Mouse (Mus musculus): ENCODE data around the gene Tmem213. TPM values are rescaled to one million over a fixed set of nuclear protein-coding genes. Genes with fewer than 3 reads are reported as not detected.

The Tmem213 gene
- polyA plus RNA-seq, 1 experiment from 2014 or later: not detected

DNA sequence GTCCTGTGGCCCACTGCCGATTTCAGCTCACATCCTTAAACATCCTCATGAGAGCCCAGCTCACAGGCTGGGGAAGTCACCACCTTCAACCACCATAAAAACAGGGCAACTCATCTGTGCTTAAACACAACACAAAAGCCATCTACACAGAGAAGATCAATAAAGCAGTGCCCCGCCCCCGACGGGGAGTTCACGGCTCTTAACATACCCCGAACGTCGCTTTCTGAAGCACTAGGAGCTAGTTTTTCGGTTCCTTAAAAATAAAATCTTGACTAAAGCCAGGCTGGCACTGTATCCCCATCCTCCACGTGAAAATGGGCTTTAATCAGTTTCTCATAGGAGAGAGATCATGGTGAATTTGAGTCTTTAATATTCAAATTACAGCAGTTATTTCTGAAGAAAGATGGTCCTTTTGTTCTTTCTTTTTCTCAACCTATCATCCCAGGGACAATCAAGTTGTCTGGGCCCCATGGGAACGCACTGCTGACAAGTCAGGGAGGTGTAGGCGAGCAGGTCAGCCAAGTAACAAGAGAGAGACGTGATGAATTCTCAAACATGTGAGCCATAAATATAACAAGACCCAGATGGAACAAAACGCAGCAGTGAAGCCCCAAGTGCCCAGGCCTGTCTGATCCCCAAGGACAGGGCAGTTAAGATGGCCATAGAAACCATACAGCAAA is 53.9 kb downstream of the Tmem213 start:
- peak overlapping the region; percentile 20 for H3K27ac ChIP-seq
- 25% methylated on average over 14 of the region's 14 CpGs for WGBS

DNA sequence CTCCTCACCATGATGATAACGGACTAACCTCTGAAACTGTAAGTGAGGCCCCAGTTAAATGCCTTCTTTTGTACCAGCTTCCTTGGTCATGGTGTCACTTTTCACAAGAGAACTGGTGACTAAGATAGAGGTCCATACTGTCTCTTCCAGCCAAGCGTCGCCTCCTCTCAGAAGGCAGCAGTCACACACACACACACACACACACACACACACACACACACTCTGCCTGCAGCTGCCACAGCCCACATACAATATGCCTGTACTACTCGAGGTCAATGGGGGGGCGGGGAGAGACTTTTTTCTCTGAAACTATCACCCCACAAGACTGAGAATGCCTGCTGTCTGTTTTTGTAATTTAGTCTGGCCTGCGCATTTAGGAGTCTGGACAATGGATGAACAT is 55.6 kb downstream of the Tmem213 start:
- no peaks in the 10 kb centered on the region for H3K27me3 ChIP-seq
- no peak overlapping the region for H3K4me3 ChIP-seq
- H3K9ac ChIP-seq: no peak overlapping the region
- 86% methylated on average over 6 of the region's 6 CpGs for WGBS
- ATAC-seq (ENCODE audit: low FRiP score): no peak
- H3K27ac ChIP-seq: no peak overlapping the region
- H3K4me2 ChIP-seq: no peak overlapping the region
- no peaks in the 10 kb centered on the region for H3K9me3 ChIP-seq
- H3K36me3 ChIP-seq: peaks cover 60% of the 10 kb centered on the region
- H3K4me1 ChIP-seq (replicated peaks): peaks cover 26% of the 10 kb centered on the region

More for the DNA sequence above, 53.9 kb downstream of the Tmem213 start:
- Histone ChIP-seq H3K4me2 (no peak overlapping the region), H3K9me3 (no peaks in the 10 kb centered on the region), H3K9ac (no peak overlapping the region), H3K36me3 (peaks cover 43% of the 10 kb centered on the region), H3K27me3 (no peaks in the 10 kb centered on the region), H3K4me3 (no peak overlapping the region), H3K4me1 (replicated peaks) (peaks cover 39% of the 10 kb centered on the region)
- no peak for ATAC-seq (ENCODE audit: low FRiP score)

DNA sequence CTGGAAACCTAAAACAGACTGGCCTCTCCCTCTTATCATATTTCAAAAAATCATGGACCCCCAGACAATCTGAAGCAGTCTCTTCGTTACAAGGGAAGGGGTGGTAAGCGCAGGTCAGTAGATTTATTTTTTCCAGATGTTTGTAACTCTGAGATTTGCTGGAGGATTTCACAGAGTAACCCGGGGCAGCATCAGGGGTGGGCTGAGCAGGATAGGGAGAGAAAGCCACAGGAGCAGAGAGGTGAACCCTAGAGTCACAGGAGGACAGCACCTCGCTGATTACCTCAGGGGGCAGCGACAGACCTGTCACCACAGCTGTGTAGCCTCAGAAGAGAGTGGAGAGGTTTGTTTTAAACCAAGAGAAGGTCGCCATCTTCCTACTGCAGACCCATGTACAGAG is 56.3 kb downstream of the Tmem213 start:
- Histone ChIP-seq H3K4me3 (no peak overlapping the region), H3K36me3 (peaks cover 67% of the 10 kb centered on the region), H3K4me1 (replicated peaks) (peaks cover 25% of the 10 kb centered on the region), H3K27ac (peak overlapping the region; percentile 70), H3K9me3 (no peaks in the 10 kb centered on the region), H3K4me2 (no peak overlapping the region), H3K27me3 (no peaks in the 10 kb centered on the region), H3K9ac (peak overlapping the region; percentile 51; the same call in 1 of the 2 replicates)
- WGBS: 82% methylated on average over 6 of the region's 6 CpGs
- no peak for ATAC-seq (ENCODE audit: low FRiP score)

Other genes starting within 250 kb of the Tmem213 start
- 21.6 and 22.5 TPM in 2 replicates for gene Trim24, start 238.4 kb upstream of the Tmem213 start, polyA plus RNA-seq (2015; fragmentation: Nextera tagmentation; extraction: Ambion mirVana)
- gene Svopl, start 62.3 kb upstream of the Tmem213 start, polyA plus RNA-seq (2015; fragmentation: Nextera tagmentation; extraction: Ambion mirVana): 1.5 and 3.1 TPM in 2 replicates
- gene Atp6v0a4, start 15.3 kb downstream of the Tmem213 start, polyA plus RNA-seq (2015; fragmentation: Nextera tagmentation; extraction: Ambion mirVana): 0.18 and 0.34 TPM in 2 replicates
- 13.4 and 14.0 TPM in 2 replicates for gene D630045J12Rik, start 144.8 kb downstream of the Tmem213 start, polyA plus RNA-seq (2015; fragmentation: Nextera tagmentation; extraction: Ambion mirVana)
- 9.1 and 9.9 TPM in 2 replicates for gene Zc3hav1l, start 190.0 kb downstream of the Tmem213 start, polyA plus RNA-seq (2015; fragmentation: Nextera tagmentation; extraction: Ambion mirVana)
- 1.2 and 1.4 TPM in 2 replicates for gene Zc3hav1, start 245.3 kb downstream of the Tmem213 start, polyA plus RNA-seq (2015; fragmentation: Nextera tagmentation; extraction: Ambion mirVana)